Mouse (Mus musculus): ENCODE measurements at regions not wholly inside any gene's neighbourhood (a gene's known extent, or its start where the extent isn't known, plus 50 kb on each side); places are given as distances from the start of the nearest gene placed in this dataset.

GRCm38 (mm10) chr5:64577424-64577823 lies 225.8 kb upstream of the Klf3 start:
- no peak overlapping the region for H3K9ac ChIP-seq (ENCODE audit: low read length)
- no peak overlapping the region for H3K27ac ChIP-seq (ENCODE audit: low read depth, low read length)
- H3K27me3 ChIP-seq (ENCODE audit: control insufficient read depth, insufficient read depth, low read length), result no peaks in the 10 kb centered on the region
- H3K36me3 ChIP-seq (ENCODE audit: control insufficient read depth, insufficient read depth, low read length), result no peaks in the 10 kb centered on the region
- no peak for DNase-seq (ENCODE audit: low spot score)
- H3K4me3 ChIP-seq (ENCODE audit: low read depth, low read length), result no peak overlapping the region
- 65% methylated on average over 7 of the region's 7 CpGs for WGBS
- H3K4me2 ChIP-seq (ENCODE audit: low read depth, low read length, severe bottlenecking), result no peak overlapping the region
- peaks cover 9% of the 10 kb centered on the region for H3K4me1 ChIP-seq (replicated peaks; ENCODE audit: control insufficient read depth, insufficient read depth, low read length)
- ATAC-seq (replicated peaks; ENCODE audit: low FRiP score), result no peak
- no peaks in the 10 kb centered on the region for H3K9me3 ChIP-seq (ENCODE audit: control insufficient read depth, low read length)

GRCm38 (mm10) chr5:64578536-64578935 lies 224.7 kb upstream of the Klf3 start:
- Histone ChIP-seq H3K4me1 (replicated peaks; ENCODE audit: control insufficient read depth, insufficient read depth, low read length) (peaks cover 9% of the 10 kb centered on the region), H3K4me2 (ENCODE audit: low read depth, low read length, severe bottlenecking) (no peak overlapping the region), H3K36me3 (ENCODE audit: control insufficient read depth, insufficient read depth, low read length) (no peaks in the 10 kb centered on the region), H3K4me3 (ENCODE audit: low read depth, low read length) (no peak overlapping the region), H3K27me3 (ENCODE audit: control insufficient read depth, insufficient read depth, low read length) (no peaks in the 10 kb centered on the region), H3K9ac (ENCODE audit: low read length) (no peak overlapping the region), H3K9me3 (ENCODE audit: control insufficient read depth, low read length) (no peaks in the 10 kb centered on the region), H3K27ac (ENCODE audit: low read depth, low read length) (no peak overlapping the region)
- peak; percentile 34 for DNase-seq (ENCODE audit: low spot score)
- ATAC-seq (replicated peaks; ENCODE audit: low FRiP score), result no peak
- 93% methylated on average over 6 of the region's 6 CpGs for WGBS

- ATAC-seq (replicated peaks; ENCODE audit: low FRiP score), result no peak
- WGBS, result 43% methylated on average over 5 of the region's 5 CpGs
- H3K27ac ChIP-seq (ENCODE audit: low read depth, low read length), result no peak overlapping the region
Measured at GRCm38 (mm10) chr5:64579086-64579485, 224.1 kb upstream of the Klf3 start.

GRCm38 (mm10) chr5:64579494-64580339 lies 223.5 kb upstream of the Klf3 start:
- Histone ChIP-seq H3K27me3 (ENCODE audit: control insufficient read depth, insufficient read depth, low read length) (no peaks in the 10 kb centered on the region), H3K9me3 (ENCODE audit: control insufficient read depth, low read length) (no peaks in the 10 kb centered on the region), H3K27ac (ENCODE audit: low read depth, low read length) (peak overlapping the region; percentile 14; the same call in 1 of the 2 replicates), H3K36me3 (ENCODE audit: control insufficient read depth, insufficient read depth, low read length) (no peaks in the 10 kb centered on the region), H3K4me2 (ENCODE audit: low read depth, low read length, severe bottlenecking) (no peak overlapping the region; the same call in 1 of the 2 replicates), H3K4me1 (replicated peaks; ENCODE audit: control insufficient read depth, insufficient read depth, low read length) (peaks cover 9% of the 10 kb centered on the region), H3K9ac (ENCODE audit: low read length) (peak overlapping the region; percentile 7; the same call in 1 of the 2 replicates), H3K4me3 (ENCODE audit: low read depth, low read length) (no peak overlapping the region)
- 0 out of 2 replicates have a peak, but pooled peaks have one; percentile 38 for ATAC-seq (replicated peaks; ENCODE audit: low FRiP score)
- peak; percentile 52 for DNase-seq (ENCODE audit: low spot score)
- WGBS, result 11% methylated on average over 14 of the region's 14 CpGs

More at GRCm38 (mm10) chr5:64579086-64579485, 224.1 kb upstream of the Klf3 start:
- Histone ChIP-seq H3K4me1 (replicated peaks; ENCODE audit: control insufficient read depth, insufficient read depth, low read length) (peaks cover 9% of the 10 kb centered on the region), H3K9me3 (ENCODE audit: control insufficient read depth, low read length) (no peaks in the 10 kb centered on the region), H3K4me2 (ENCODE audit: low read depth, low read length, severe bottlenecking) (no peak overlapping the region), H3K4me3 (ENCODE audit: low read depth, low read length) (no peak overlapping the region), H3K27me3 (ENCODE audit: control insufficient read depth, insufficient read depth, low read length) (no peaks in the 10 kb centered on the region), H3K9ac (ENCODE audit: low read length) (no peak overlapping the region), H3K36me3 (ENCODE audit: control insufficient read depth, insufficient read depth, low read length) (no peaks in the 10 kb centered on the region)
- peak; percentile 37 for DNase-seq (ENCODE audit: low spot score)

GRCm38 (mm10) chr5:64580340-64580723 lies 222.9 kb upstream of the Klf3 start:
- ATAC-seq (replicated peaks; ENCODE audit: low FRiP score) (no peak), DNase-seq (ENCODE audit: low spot score) (peak; percentile 21)
- Histone ChIP-seq H3K36me3 (ENCODE audit: control insufficient read depth, insufficient read depth, low read length) (no peaks in the 10 kb centered on the region), H3K9me3 (ENCODE audit: control insufficient read depth, low read length) (no peaks in the 10 kb centered on the region), H3K4me1 (replicated peaks; ENCODE audit: control insufficient read depth, insufficient read depth, low read length) (peaks cover 9% of the 10 kb centered on the region), H3K27ac (ENCODE audit: low read depth, low read length) (no peak overlapping the region), H3K9ac (ENCODE audit: low read length) (no peak overlapping the region), H3K4me2 (ENCODE audit: low read depth, low read length, severe bottlenecking) (no peak overlapping the region), H3K27me3 (ENCODE audit: control insufficient read depth, insufficient read depth, low read length) (no peaks in the 10 kb centered on the region), H3K4me3 (ENCODE audit: low read depth, low read length) (no peak overlapping the region)
- WGBS, result 70% methylated on average over 3 of the region's 3 CpGs

GRCm38 (mm10) chr5:64580786-64581445 lies 222.3 kb upstream of the Klf3 start:
- WGBS, result 84% methylated on average over 6 of the region's 6 CpGs
- Histone ChIP-seq H3K27ac (ENCODE audit: low read depth, low read length) (no peak overlapping the region), H3K36me3 (ENCODE audit: control insufficient read depth, insufficient read depth, low read length) (no peaks in the 10 kb centered on the region), H3K4me1 (replicated peaks; ENCODE audit: control insufficient read depth, insufficient read depth, low read length) (peaks cover 9% of the 10 kb centered on the region), H3K4me3 (ENCODE audit: low read depth, low read length) (no peak overlapping the region), H3K27me3 (ENCODE audit: control insufficient read depth, insufficient read depth, low read length) (no peaks in the 10 kb centered on the region), H3K4me2 (ENCODE audit: low read depth, low read length, severe bottlenecking) (no peak overlapping the region), H3K9me3 (ENCODE audit: control insufficient read depth, low read length) (no peaks in the 10 kb centered on the region), H3K9ac (ENCODE audit: low read length) (no peak overlapping the region)
- DNase-seq (ENCODE audit: low spot score), result peak; percentile 28
- ATAC-seq (replicated peaks; ENCODE audit: low FRiP score), result no peak; the same call in 1 of the 2 replicates

GRCm38 (mm10) chr5:64581461-64581860 lies 221.7 kb upstream of the Klf3 start:
- H3K4me3 ChIP-seq (ENCODE audit: low read depth, low read length), result no peak overlapping the region
- H3K9me3 ChIP-seq (ENCODE audit: control insufficient read depth, low read length), result no peaks in the 10 kb centered on the region
- no peak overlapping the region for H3K27ac ChIP-seq (ENCODE audit: low read depth, low read length)
- no peaks in the 10 kb centered on the region for H3K36me3 ChIP-seq (ENCODE audit: control insufficient read depth, insufficient read depth, low read length)
- H3K9ac ChIP-seq (ENCODE audit: low read length), result no peak overlapping the region
- H3K27me3 ChIP-seq (ENCODE audit: control insufficient read depth, insufficient read depth, low read length), result no peaks in the 10 kb centered on the region
- peaks cover 9% of the 10 kb centered on the region for H3K4me1 ChIP-seq (replicated peaks; ENCODE audit: control insufficient read depth, insufficient read depth, low read length)
- 79% methylated on average over 8 of the region's 8 CpGs for WGBS
- ATAC-seq (replicated peaks; ENCODE audit: low FRiP score), result no peak
- no peak overlapping the region for H3K4me2 ChIP-seq (ENCODE audit: low read depth, low read length, severe bottlenecking)
- peak; percentile 34 for DNase-seq (ENCODE audit: low spot score)

- peaks cover 9% of the 10 kb centered on the region for H3K4me1 ChIP-seq (replicated peaks; ENCODE audit: control insufficient read depth, insufficient read depth, low read length)
- DNase-seq (ENCODE audit: low spot score), result peak; percentile 3
- no peaks in the 10 kb centered on the region; the same call in 1 of the 2 replicates for H3K9me3 ChIP-seq (ENCODE audit: control insufficient read depth, low read length)
- no peak overlapping the region for H3K4me3 ChIP-seq (ENCODE audit: low read depth, low read length)
- ATAC-seq (replicated peaks; ENCODE audit: low FRiP score), result no peak
- H3K4me2 ChIP-seq (ENCODE audit: low read depth, low read length, severe bottlenecking), result no peak overlapping the region
- no peak overlapping the region for H3K27ac ChIP-seq (ENCODE audit: low read depth, low read length)
- H3K9ac ChIP-seq (ENCODE audit: low read length), result no peak overlapping the region
- no peaks in the 10 kb centered on the region for H3K27me3 ChIP-seq (ENCODE audit: control insufficient read depth, insufficient read depth, low read length)
- no peaks in the 10 kb centered on the region for H3K36me3 ChIP-seq (ENCODE audit: control insufficient read depth, insufficient read depth, low read length)
- WGBS, result 82% methylated on average over 9 of the region's 9 CpGs
Measured at GRCm38 (mm10) chr5:64582031-64582430, 221.2 kb upstream of the Klf3 start.

Measured in forebrain, embryonic 11.5 days (tissue).